Mouse (Mus musculus): ENCODE measurements around the gene 5730507C01Rik. TPM values are rescaled to one million over a fixed set of nuclear protein-coding genes. Genes with fewer than 3 reads are reported as not detected.
"Not testable (repeated sequence)": the region's sequence is repeated elsewhere in the genome, so short reads cannot be mapped to it uniquely, and the experiment has no call there.

5730507C01Rik gene
- polyA plus RNA-seq (2015; fragmentation: Nextera tagmentation; extraction: Ambion mirVana): 3.2 and 3.3 TPM in 2 replicates

DNA sequence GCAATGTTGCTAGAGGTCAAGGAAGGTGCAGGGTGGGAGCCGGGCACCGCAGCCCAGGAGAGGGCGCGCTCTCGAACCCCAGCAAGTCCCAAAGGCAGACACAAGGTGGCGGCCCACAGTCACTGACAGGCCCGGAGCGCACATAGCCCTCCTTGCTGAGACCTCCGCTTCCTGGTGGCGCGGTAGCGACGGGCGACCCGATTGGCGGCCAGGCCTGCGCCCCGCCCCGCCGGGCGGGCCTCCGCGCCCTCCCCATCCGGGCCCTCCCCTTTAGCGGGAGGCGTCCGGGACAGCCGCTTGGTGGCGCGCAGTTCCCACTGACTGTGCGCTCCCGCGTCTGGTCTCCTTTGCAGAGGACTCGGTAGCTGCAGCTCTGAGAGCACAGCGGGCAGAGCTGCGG lies at the start of gene 5730507C01Rik:
Gene 5730507C01Rik (plus strand): TSS at position 340 of the 400 bp plus-strand sequence.
- Histone ChIP-seq H3K36me3 (no peaks in the 10 kb centered on the region), H3K9me3 (peaks cover 34% of the 10 kb centered on the region), H3K4me1 (no peaks in the 10 kb centered on the region), H3K4me3 (peak within 1 kb of the TSS; percentile 54), H3K27me3 (peaks cover 7% of the 10 kb centered on the region; the same call in 1 of the 2 replicates), H3K9ac (peak within 1 kb of the TSS; percentile 67), H3K27ac (no peak within 1 kb of the TSS; the same call in 1 of the 2 replicates), H3K4me2 (replicated peaks) (peak within 1 kb of the TSS; percentile 61)
- peak; percentile 54; the same call in 1 of the 2 replicates for ATAC-seq (ENCODE audit: low FRiP score, low read depth)
- 5% methylated on average over 28 of the region's 36 CpGs for WGBS

DNA sequence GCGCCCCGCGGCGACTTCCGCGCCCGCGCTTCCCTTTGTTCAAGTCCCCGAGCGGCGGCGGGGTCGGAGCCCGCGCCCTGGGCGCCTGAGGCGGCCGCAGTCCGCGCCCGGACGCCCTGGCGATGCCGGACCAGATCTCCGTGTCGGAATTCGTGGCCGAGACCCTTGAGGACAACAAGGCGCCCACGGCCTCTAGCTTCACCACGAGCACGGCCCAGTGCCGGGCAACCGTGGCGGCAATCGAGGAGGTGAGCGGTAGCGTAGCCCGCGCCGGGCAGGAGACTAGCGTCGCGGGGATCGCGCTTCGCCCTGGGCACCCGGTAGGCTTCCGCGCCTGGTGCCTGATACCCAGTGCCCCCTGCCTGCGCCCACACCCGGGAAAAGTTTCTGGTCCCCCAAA lies 306 bp downstream of the 5730507C01Rik start:
- not testable (repeated sequence) for H3K27ac ChIP-seq
- 4% methylated on average over 50 of the region's 52 CpGs for WGBS

DNA sequence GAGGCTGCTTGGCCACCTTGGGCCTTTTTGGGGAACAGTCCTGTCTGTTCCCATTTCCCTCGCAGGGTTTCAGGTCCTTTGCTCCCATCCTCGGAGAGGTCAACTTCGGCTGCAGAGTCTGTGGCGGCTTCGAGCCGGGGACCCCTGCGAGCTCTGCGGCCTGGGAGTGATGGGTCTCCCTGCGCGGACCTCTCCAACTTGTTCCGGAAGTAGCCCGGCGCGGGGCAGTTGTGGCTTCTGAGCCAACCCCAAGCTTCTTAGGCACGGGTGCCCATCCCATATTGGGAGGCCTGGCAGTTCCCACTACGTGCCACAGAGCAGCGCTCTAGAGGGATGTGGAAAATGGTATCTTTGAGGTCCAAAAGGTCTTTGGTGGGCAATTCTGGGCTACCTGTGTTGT lies 767 bp downstream of the 5730507C01Rik start:
- not testable (repeated sequence) for H3K4me1 ChIP-seq; H3K9ac ChIP-seq; H3K27ac ChIP-seq; H3K27me3 ChIP-seq; ATAC-seq (ENCODE audit: low FRiP score, low read depth); H3K36me3 ChIP-seq
- peak overlapping the region; percentile 61 for H3K4me2 ChIP-seq (replicated peaks)
- H3K9me3 ChIP-seq: peaks cover 33% of the 10 kb centered on the region
- H3K4me3 ChIP-seq: peak overlapping the region; percentile 54
- 12% methylated on average over 17 of the region's 17 CpGs for WGBS

More for the DNA sequence above, 306 bp downstream of the 5730507C01Rik start:
- Histone ChIP-seq H3K4me3 (peak overlapping the region; percentile 54), H3K4me2 (replicated peaks) (peak overlapping the region; percentile 61), H3K9ac (peak overlapping the region; percentile 67), H3K9me3 (peaks cover 33% of the 10 kb centered on the region)
- H3K4me1 ChIP-seq; H3K27me3 ChIP-seq; ATAC-seq (ENCODE audit: low FRiP score, low read depth); H3K36me3 ChIP-seq: not testable (repeated sequence)

All from limb, embryonic 13.5 days (tissue).